Mouse (Mus musculus) gastrocnemius, postnatal 10 days (tissue): ENCODE measurements around the gene Fam83f. TPM values are rescaled to one million over a fixed set of nuclear protein-coding genes. Genes with fewer than 3 reads are reported as not detected.

Experiments used
- DNase-seq: peaks from one replicate; pipeline ENCODE4 v3.0.0; 2021; ENCODE audit warnings: mixed read lengths
- long read RNA-seq, 2 experiments: library from polyadenylated mRNA; stranded (forward); transcript quantifications; one replicate each; pipeline ENCODE4 v2.0.0; 2021
- total RNA-seq, 2 experiments: library from RNA; stranded (reverse); gene quantifications; 2 replicates each; pipeline ENCODE4 v1.2.3; 2021

Fam83f gene
- under 1 TPM; 0.47 to 0.49 TPM for total RNA-seq
- long read RNA-seq, experiment 1, partial matches to known transcripts = 0 of 2 reads
- long read RNA-seq, experiment 1, other reads (novel, unspliced or antisense) = 0 of 2 reads
- long read RNA-seq, experiment 2, partial matches to known transcripts = 0 of 1 reads
- long read RNA-seq, experiment 2, other reads (novel, unspliced or antisense) = 0 of 1 reads

DNA sequence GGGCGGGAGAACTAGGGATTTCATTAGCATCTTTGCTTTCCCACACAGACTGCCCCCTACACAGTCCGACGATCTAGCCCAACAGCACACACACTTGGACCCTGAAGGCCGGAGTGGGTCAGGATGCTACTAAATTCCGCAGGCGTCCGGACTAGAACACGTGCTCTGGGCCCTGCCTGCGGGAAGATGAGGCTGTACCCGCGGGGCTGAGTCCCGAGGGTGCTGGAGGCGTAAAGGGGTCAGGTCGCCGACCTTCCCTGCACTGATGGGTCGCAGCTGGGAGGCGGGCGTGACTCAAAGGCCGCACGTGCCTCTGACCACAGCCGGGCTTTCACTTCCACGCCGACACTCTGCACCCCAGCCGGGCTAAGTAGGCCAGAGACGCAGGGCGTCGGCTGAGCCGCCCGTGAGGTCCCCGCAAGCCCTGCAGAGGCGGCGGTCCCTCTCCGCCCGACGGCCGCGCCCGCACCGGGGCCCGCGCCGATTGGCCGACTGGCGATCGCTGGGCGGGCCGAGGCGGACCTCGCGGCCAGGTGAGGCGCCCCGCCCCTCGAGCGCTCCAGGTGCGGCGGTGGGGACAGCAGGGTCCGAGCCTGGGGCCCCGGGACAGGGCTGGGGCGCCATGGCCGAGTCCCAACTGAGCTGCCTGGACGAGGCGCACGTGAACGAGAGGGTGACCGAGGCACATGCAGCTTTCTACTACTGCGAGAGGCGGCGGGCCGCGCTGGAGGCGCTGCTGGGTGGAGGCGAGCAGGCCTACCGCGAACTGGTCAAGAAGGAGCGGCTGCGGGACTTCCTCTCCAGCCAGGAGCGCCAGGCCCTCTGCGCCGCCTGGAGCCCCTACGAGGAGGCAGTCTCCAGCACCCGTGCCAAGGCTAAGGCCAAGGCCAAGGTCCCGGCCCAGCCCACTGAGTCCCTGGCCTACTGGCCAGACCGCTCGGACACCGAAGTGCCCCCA is at the start of gene Fam83f:
Fam83f (plus strand) TSS at position 553 of the 958 bp plus-strand sequence.
- peak; percentile 43 for DNase-seq

DNA sequence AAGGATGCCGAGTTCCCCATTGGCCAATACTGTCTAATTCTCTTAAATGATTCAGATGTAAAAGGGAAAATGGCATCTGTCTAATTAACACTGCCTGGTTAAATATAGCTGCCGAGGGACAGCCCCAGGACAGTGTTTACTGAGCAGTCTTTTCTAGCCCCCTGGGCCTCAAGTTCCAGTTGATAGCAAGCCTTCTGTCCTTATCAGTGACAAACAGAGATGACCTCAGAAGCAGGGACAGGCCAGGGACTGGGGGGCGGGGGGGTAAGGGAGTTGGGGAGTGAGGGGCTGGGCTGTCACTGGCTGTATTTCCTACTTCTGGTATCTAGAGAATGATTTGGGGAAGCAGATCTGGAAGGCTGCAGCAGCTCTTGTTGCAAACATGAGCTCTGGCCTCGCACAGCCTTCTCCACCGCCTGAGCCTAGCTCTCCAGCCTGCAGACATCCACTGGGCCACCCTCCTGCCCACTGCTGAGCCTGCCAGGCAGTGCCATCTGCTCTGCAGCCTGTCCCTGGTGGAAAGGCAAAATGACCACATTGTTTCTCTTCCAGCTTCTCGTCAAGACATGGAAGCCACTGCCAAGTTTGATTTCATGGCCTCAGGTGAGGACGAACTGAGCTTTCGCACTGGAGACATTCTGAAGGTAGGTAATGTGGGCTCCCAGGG is 48.3 kb upstream of the Fam83f start:
- DNase-seq = no peak

- no peak for DNase-seq
Observed at GRCm38 (mm10) chr15:80626472-80626871, 45.2 kb upstream of the Fam83f start.

- no peak for DNase-seq
Observed at GRCm38 (mm10) chr15:80630147-80630546, 41.5 kb upstream of the Fam83f start.

DNA sequence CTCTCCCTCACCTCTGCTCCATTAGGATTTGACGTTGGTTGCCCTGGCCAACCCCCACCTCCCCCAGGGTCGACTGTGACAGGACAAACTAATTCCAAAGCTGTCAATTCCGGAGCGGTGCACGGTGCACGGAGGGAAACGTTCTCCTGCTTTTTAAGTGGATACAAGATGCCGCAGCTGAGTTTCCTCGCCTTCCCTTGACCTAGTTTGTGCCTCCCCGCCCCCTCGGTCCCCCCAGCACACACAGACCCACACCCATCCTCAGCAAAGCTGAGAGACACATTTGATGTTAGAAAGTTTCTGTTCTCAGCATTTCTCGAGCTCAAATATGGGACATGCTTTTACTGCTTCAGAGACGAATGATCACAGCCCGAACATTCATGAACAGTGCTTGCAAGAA is 40.9 kb upstream of the Fam83f start:
- DNase-seq = no peak

DNA sequence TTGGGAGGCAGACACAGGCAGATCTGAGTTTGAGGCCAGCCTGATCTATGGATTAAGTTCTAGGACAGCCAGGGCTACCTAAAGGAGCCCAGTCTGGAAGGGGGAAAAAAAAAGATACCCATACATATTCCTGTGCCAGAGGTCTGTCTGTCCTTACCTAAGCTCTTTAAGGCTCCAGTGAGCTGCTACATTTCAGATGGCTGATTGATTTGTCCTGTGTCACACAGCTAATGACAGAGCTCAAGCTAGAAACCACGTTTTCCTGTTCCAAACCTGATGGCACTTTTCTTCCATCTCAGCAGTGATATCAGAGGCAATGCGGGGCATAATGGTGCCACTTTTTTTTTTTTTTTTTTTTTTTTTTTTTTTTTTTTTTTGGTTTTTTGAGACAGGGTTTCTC is 40.3 kb upstream of the Fam83f start:
- no peak for DNase-seq

DNA sequence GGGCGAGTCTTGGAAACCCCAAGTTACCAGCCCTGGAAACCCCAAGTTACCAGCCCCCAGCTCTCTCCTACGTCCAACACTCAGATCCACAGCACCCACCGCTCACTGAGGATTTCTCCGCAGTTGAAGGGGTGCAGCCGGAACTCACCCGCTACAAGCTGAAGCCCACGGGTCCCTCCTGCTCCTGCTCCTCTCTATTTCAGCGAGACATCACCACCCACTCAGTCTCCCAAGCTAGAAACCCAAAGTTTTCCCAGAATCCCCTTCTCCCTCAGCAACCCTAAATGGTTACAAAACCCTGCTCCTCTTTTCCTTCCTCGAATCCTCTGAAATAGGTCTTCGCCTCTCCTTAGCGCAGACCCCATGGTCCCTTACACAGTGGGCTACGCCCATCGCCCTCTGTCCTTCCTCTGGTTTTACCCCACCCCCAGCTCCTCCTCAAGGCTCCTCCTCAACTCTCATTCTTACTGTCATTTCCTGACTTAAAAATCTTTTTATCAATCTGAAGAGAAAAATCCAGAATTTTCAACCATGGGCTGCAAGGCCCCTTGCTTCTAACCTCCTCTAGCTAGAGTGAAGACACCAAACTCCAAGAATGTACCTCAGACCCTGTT is 39.3 kb upstream of the Fam83f start:
- DNase-seq = no peak

- no peak for DNase-seq
Observed at GRCm38 (mm10) chr15:80634391-80635193, 37.1 kb upstream of the Fam83f start.

DNA sequence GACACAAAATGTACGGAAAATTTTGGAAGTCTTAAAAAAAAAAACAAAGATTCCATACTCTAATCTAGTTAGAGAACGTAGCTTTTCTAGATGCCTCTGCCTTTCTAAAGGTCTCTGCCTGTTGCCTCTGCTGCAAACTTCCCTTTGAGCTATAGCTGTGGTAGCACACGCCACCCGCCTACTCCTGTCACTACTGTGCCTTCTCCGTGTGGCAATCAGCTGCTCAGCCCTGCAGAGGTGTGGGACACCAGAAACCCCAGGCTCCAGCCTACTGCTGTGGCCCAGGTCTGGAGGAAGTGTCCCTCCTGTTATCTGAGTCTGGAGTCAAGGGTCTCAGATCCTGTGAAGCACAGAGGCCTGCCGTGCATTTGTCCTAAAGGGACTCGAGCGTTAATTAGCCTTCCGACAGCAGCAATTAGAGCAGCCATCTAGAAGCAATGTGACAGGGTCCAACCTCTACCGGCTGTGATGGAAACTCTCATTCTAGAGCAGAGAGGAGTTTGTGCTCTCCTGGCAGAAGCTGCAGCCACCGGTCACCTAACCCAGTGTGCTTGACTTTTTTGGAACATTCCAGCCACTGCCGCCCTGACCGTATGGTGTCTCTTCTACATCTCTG is 34.8 kb upstream of the Fam83f start:
- no peak for DNase-seq

DNA sequence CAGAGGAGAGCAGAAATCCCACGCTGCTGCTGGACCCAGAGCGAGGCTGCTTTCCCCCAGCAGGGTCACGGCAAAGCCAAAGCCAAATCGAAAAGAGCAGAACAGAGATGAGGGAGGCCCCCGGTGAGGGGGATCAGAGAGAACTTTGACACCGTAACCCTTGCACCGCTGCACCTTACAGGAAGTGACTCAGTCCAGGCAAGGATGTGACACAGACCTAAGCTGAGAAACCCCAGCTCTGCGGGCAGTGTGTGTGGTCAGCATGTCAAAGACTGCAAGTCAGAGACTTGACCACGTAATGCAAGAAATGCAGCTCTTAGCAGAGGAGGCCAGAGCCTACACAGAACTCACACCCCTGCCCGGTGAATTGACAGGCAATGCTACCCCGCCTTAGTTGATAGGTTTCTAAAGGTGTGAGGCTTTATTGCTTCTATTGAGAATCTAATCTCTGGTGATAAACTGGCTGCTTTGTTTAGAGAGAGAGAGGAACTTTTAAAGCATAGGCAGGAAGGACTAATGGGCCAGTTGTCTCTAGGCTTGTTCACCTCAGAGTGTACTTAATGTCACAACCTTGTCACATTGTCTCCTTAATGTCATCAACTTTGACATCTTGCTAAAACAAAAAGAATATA is 32.5 kb upstream of the Fam83f start:
- DNase-seq = no peak

DNA sequence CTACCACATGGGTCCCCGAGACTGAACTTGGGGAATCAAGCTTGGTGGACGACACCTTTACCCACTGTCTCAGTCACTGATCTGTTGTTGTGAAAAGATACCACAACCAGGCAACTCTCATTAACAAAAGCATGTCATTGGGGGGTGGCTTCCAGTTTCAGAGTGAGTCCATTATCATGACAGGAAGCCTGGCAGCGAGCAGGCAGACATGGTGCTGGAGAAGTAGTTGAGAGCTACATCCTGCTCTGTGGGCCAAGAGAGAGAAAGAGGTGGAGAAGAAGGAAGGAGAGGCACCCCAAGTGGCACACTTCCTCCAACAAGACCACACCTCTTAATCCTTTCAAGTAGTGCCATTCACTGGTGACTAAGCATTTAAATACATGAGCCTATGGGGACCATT is 31.8 kb upstream of the Fam83f start:
- DNase-seq = no peak

DNA sequence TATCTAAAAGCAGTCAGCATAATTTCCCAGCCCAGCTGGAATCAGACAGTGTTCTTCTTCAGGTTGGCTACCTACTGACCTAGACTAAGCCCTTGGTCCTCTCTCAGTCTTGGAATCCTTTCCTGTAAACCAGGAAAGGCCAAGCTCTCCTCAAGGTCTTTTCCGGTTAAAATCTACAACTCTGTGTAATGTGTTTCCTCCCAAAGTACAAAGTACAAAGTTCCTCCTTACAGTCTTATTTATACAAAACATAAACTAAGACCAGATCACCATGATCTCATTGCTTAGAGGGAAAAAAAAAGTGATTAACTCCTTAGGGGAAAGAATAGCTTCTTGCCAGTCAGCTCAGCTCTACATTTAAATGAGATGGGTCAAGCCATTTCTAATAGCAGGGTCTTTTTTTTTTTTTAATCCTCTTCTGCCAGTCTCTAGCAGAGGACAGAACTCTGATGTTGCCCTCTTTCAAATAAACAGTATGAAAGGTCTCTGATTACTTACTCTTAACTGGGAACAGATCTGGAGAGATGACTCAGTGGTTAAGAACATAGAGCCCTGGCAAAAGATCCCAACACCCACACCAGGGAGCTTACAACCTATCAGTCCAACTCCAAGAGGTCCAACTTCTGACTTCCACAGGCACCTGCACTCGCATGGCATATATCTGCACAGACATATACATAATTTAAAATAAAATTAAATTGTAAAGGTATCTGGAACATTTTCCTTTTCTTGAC is 29.8 kb upstream of the Fam83f start:
- DNase-seq = no peak

DNA sequence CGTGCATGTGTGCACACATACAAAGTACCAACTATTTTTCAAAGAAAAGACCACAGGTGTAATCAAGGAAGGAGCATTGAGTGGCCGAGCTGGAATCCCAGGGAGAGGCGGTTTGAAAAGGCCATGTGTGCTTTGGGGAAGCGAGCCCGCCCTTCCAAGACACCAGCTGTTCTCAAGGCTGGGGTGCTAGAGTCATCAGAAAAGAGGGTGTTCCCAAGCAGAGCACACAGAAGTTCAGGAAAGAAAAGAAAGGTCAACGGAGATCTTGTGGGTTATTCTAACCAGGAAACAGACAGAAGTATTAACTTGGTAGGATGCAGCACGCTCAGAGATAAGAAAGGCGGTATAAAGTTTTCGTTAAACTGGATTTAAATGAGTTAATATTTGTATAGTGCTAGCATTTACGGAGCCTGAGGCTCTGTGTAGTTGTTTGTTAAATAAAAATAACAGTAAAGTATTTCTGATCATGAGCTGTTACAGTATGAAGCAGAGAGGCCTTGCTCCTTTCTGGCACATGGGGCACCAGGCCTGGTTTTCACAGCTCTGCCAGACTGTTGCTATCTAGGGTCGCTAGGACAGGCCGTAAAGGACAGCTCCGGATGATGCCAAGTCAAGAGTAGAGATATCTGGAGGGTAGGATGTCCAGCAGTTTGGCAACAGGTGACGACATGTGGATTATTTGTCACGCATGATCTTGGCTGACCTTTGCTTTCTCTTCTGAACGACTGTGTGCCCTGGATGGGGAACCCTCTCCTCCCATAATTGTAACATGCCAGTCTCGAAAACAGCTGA is 26.4 kb upstream of the Fam83f start:
- DNase-seq = no peak

GRCm38 (mm10) chr15:80648977-80649606 is 22.6 kb upstream of the Fam83f start:
- no peak for DNase-seq

DNA sequence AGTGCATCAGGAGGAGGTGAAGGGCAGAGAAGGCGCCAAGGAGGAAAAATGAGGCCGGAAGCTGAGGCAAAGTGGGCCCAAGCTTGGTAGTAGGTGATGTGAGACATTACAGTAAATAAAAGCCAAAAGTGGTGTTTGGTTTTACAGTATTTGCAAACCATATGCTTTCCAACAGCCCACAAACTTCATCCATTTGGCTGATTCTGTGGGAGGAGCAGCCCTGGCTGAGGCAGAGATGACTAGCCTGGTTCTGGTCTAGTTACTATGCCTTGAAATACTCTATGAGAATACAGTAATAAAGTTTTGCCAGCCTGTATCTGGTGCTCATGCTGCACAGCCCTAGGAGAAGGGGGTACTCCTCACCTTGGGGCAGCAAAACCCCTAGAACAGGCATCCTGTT is 21.2 kb upstream of the Fam83f start:
- no peak for DNase-seq

DNA sequence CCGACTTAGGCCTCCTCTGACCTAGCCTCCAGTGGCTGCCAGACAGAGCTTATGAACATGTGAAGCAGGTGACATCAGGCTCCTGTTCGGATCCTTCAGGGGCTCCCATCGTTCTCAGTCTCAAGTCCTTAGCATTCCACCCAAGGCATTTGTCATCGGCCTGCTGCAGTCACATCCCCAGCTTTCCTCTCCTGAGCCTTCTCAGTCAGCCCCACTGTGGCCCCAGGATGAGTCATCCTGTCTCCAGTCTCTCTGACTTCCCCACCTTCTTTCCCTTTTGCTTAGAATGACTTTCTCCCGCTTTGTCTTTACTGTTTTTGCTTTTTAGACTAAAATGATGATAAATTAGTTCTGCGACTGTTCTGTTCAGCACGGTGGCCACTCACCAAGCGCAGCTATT is 17.8 kb upstream of the Fam83f start:
- DNase-seq = no peak

GRCm38 (mm10) chr15:80658815-80659471 is 12.7 kb upstream of the Fam83f start:
- no peak for DNase-seq

DNA sequence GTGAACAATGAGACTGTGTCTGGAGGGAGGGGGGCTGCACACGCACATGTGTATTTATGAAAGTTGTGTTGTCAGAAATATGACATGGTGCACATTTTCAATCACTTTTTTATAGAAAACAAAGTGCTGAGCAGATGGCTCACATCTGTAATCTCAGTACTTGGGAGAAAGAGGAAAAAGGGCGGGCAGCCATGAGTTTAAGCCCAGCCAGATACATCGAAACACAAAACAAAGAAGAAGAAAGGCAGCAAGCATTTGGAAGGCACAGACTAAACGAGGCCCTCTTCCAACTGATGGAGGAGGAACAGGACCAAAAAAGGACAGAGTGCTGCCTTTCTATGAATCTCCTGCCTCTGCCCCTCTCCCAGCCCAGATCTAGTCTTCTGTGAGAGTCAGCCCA is 10.7 kb upstream of the Fam83f start:
- no peak for DNase-seq
